Mouse (Mus musculus): ENCODE results near the gene Bicd2. TPM values are rescaled to one million over a fixed set of nuclear protein-coding genes. Genes with fewer than 3 reads are reported as not detected.

Bicd2 gene
- 21.2 and 22.5 TPM in 2 replicates for polyA plus RNA-seq (2012; ENCODE audit: insufficient read depth, low replicate concordance)

DNA sequence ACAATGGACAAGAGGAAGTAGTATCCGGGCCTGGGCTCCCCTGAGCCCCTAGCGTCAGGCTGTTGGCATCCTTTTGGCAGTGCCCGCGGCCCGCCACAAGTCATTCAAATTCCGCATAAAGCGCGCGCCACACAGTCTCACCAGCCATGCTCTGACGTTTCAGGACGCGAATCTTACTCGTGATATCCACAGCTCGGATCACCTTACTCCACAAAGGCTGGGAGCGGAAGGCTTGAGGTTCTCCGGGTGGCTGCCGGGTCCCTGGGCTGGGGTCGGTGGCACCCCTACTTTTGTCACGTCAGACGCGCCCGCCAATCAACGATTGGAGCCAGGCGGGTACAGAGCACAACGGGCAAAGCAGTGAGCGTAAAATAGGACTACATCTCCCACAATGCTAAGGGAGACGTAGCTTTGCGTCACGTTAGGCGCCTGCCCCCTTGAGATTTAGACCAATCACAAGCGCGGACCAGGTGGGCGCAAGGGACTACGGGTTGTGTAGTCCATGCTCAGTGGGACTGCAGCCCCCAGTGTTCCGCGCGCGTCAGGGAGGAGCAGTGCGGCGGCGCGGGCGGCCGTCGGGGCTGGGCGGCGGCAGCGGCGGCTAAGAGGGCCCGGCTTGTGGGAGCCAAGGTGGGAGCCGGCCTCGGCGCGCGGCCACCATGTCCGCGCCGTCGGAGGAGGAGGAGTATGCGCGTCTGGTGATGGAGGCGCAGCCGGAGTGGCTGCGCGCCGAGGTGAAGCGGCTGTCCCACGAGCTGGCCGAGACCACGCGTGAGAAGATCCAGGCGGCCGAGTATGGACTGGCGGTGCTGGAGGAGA lies at the start of gene Bicd2:
Bicd2 (plus strand) TSS at position 574 of the 819 bp plus-strand sequence.
- peaks cover 28% of the 10 kb centered on the region for H3K36me3 ChIP-seq (replicated peaks; ENCODE audit: low read length)
- peak within 1 kb of the TSS; percentile 94 for H3K4me3 ChIP-seq (replicated peaks)
- no peaks in the 10 kb centered on the region for H3K27me3 ChIP-seq (replicated peaks)
- no peaks in the 10 kb centered on the region for H3K9me3 ChIP-seq
- peaks cover 84% of the 10 kb centered on the region for H3K4me1 ChIP-seq
- TF ChIP-seq GATA1 (IDR thresholded peaks at IDR 0.05; ENCODE audit: borderline replicate concordance, low read length) (no peak), FLI1 (IDR thresholded peaks at IDR 0.05; ENCODE audit: low read length) (no peak)

DNA sequence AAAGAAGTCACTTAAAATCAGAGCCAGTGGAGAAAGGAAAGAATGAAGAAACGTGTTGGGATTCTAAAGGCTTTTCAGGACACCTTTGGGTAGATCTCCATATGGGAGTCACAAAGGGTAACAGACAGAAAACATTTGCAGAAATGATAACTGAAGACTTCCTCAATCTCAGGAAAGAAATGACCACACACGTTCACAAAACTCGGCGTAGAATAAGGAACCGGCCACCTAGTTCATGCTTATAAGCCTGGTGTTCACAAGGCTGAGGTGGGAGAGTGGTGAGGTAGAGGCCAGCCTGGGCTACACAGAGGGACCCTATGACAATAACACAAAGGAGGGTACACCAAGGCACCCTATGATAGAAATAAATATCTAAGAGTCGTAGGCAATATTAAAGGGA lies 49.4 kb upstream of the Bicd2 start:
- Histone ChIP-seq H3K27me3 (replicated peaks) (no peaks in the 10 kb centered on the region), H3K9me3 (peaks cover 15% of the 10 kb centered on the region), H3K4me1 (peaks cover 69% of the 10 kb centered on the region), H3K36me3 (replicated peaks; ENCODE audit: low read length) (peaks cover 99% of the 10 kb centered on the region), H3K4me3 (replicated peaks) (no peak overlapping the region)
- no peak for TF ChIP-seq GATA1 (IDR thresholded peaks at IDR 0.05; ENCODE audit: borderline replicate concordance, low read length)
- TF ChIP-seq FLI1 (IDR thresholded peaks at IDR 0.05; ENCODE audit: low read length), result no peak

DNA sequence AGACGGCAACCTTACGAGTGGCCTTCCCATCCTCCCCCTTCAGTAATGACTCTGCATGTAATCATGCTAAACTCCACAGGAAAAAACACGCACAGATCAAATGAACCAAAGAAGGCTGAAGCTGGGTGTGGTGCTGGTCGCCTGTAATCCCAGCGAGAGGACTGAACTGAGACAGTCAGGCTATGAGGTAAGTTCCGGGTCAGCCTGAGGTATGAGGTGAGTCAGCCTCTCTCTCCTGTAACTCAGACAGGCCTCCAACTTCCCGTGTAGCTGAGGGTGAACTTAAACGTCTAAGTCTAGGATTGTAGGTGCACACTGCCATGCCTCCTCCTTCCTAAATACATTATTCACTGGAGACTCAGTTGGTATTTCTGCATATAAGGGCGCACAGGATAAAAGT lies 47.3 kb upstream of the Bicd2 start:
- H3K9me3 ChIP-seq, result peaks cover 11% of the 10 kb centered on the region; the same call in 1 of the 2 replicates
- TF ChIP-seq GATA1 (IDR thresholded peaks at IDR 0.05; ENCODE audit: borderline replicate concordance, low read length), result no peak
- no peak for TF ChIP-seq FLI1 (IDR thresholded peaks at IDR 0.05; ENCODE audit: low read length)
- H3K4me3 ChIP-seq (replicated peaks), result no peak overlapping the region
- H3K36me3 ChIP-seq (replicated peaks; ENCODE audit: low read length), result peaks cover 94% of the 10 kb centered on the region
- H3K27me3 ChIP-seq (replicated peaks), result no peaks in the 10 kb centered on the region
- H3K4me1 ChIP-seq, result peaks cover 82% of the 10 kb centered on the region

DNA sequence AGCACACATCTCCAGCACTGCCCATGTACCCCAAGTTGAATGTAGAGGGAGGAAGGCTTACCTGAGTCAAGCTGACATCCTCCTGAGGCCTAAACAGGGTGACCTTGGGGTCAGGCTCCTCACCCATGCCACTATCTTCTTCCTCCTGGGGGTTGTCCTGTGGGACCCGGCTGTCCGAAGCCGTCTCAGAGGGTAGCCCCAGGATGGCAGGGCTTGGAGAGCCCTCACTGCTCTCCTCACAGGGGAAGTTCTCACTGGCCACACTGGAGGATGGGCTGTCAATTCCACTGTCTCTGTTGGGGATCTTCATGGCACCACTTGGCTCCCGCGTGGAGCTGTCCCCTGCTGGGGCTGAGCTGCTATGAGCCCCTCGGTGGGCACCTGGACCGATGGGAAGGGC lies 45.1 kb upstream of the Bicd2 start:
- Histone ChIP-seq H3K9me3 (peaks cover 11% of the 10 kb centered on the region; the same call in 1 of the 2 replicates), H3K4me3 (replicated peaks) (peak overlapping the region; percentile 57), H3K36me3 (replicated peaks; ENCODE audit: low read length) (peaks cover 88% of the 10 kb centered on the region), H3K27me3 (replicated peaks) (no peaks in the 10 kb centered on the region), H3K4me1 (peaks cover 87% of the 10 kb centered on the region)
- TF ChIP-seq FLI1 (IDR thresholded peaks at IDR 0.05; ENCODE audit: low read length) (no peak), GATA1 (IDR thresholded peaks at IDR 0.05; ENCODE audit: borderline replicate concordance, low read length) (no peak)

DNA sequence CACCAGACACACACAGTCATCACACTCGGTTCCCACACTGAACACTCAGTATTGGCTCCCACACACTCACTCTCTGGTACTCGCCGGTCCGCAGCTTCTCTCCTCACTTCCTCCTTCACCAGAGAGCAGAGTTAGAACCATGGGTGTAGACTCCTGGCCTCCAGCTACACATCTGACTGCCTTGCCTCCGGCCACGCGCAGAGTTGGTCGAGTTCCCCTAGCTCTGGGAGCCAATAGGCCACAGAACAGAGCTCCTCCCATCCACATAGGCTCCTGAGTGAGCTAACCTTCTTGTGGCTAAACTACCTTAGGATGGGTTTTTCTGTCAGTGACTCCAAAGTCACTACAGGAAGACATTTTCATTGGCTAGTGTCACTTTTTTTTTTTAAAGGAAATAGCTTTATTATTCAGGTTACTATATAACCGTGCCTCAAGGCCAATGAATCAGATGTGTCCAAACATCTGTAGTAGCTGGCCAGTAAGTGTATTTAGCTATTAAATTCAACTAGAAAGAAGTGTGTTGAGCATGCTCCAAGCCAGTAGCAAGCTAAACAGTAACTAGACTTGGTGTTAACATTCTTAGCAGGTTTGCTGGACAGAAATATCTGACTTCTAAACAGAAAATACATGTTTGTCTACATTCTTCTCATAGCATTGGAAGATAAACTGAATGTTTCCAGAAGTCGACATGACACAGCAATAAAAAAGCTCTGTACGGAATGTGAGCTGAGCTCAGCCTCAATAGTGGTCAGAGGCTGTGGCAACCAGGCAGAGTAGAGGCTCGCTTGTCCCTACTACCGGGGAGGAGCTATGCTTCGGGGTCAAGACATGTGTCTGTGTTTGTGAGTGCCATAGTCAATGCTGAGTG lies 42.6 kb upstream of the Bicd2 start:
- H3K4me3 ChIP-seq (replicated peaks), result peak overlapping the region; percentile 85
- H3K4me1 ChIP-seq, result peaks cover 100% of the 10 kb centered on the region
- H3K36me3 ChIP-seq (replicated peaks; ENCODE audit: low read length), result peaks cover 88% of the 10 kb centered on the region
- no peaks in the 10 kb centered on the region for H3K9me3 ChIP-seq
- TF ChIP-seq GATA1 (IDR thresholded peaks at IDR 0.05; ENCODE audit: borderline replicate concordance, low read length) (no peak), FLI1 (IDR thresholded peaks at IDR 0.05; ENCODE audit: low read length) (no peak)
- no peaks in the 10 kb centered on the region for H3K27me3 ChIP-seq (replicated peaks)

DNA sequence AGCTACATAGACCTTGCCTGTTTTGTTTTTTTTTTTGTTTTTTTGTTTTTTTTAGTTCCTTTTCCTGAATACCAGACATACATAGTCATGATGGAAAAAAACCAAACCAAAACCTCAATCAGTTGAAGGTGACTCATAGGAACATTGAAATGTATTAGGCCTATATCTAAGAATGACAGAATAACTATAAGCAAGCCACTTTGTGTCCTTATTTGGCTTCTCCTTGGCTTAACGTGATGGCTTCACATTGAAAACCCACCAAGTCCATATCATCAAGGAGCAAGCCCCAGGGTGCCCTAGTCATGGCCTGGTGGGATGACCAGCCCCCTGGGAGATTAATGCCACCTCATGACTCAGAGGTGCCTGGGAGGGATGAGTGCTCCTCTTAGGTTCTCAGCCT lies 40.6 kb upstream of the Bicd2 start:
- Histone ChIP-seq H3K36me3 (replicated peaks; ENCODE audit: low read length) (peaks cover 88% of the 10 kb centered on the region), H3K4me3 (replicated peaks) (no peak overlapping the region), H3K27me3 (replicated peaks) (no peaks in the 10 kb centered on the region), H3K4me1 (peaks cover 100% of the 10 kb centered on the region), H3K9me3 (no peaks in the 10 kb centered on the region)
- TF ChIP-seq FLI1 (IDR thresholded peaks at IDR 0.05; ENCODE audit: low read length) (no peak), GATA1 (IDR thresholded peaks at IDR 0.05; ENCODE audit: borderline replicate concordance, low read length) (no peak)

DNA sequence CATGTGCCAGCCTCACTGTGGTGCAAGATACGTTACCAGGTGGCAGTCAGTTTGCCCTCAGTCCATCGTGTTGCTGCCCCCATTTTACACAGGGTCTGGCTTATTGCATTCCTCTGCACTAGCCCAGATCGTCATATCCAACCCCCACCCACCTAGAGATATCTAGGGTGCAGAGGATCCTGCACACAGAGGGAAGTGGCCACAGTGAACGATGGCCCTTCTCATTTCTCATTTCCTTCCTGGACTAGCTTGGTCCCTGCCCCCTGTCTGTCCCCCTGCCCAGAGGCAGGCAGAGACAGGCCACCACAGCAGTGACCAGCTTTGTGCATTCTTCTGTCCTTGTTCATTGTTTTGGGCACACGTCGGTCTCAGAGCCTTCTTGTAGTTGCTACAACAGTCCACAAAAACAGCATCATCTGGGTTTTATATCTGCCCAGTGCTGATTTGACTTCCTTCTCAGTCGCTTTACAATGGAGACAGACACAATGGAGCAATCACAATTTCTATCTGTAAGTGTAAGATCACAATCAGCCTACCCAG lies 34.5 kb upstream of the Bicd2 start:
- Histone ChIP-seq H3K36me3 (replicated peaks; ENCODE audit: low read length) (peaks cover 52% of the 10 kb centered on the region), H3K4me3 (replicated peaks) (peak overlapping the region; percentile 95), H3K27me3 (replicated peaks) (no peaks in the 10 kb centered on the region), H3K9me3 (no peaks in the 10 kb centered on the region), H3K4me1 (peaks cover 91% of the 10 kb centered on the region)
- TF ChIP-seq FLI1 (IDR thresholded peaks at IDR 0.05; ENCODE audit: low read length) (no peak), GATA1 (IDR thresholded peaks at IDR 0.05; ENCODE audit: borderline replicate concordance, low read length) (no peak)

DNA sequence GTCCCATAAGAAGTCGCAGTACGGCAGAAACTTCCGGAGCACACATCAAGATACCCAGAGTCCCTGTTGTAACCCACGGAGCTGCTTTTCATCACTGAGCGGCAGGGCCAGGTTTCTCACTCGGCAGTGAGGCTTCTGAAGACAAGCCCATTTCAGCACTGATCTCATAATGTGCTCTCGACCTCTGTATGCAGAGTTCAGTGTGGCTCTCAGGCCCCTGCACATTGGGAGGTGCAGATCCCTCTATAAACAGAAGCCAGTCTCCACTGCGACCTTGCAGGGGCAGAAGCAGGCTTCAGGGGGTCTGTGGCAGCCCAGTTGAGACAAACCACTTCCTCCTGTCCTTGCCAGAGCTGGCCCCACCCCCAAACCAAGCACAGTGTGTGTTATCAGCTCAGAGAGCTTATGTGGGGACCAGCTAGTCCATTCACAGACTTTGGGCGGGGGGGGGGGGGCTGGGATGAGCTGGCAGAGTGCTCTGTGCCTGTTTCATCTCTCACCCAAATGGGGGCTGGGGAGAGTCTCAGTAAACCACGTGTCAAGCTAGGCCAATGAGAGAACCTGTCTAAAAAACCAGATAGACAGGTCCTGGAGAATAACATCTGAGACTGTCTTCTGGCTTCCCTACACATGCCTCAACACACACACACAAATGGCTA lies 33.9 kb upstream of the Bicd2 start:
- no peaks in the 10 kb centered on the region for H3K27me3 ChIP-seq (replicated peaks)
- peaks cover 46% of the 10 kb centered on the region for H3K36me3 ChIP-seq (replicated peaks; ENCODE audit: low read length)
- H3K4me3 ChIP-seq (replicated peaks), result peak overlapping the region; percentile 95
- H3K9me3 ChIP-seq, result no peaks in the 10 kb centered on the region
- TF ChIP-seq GATA1 (IDR thresholded peaks at IDR 0.05; ENCODE audit: borderline replicate concordance, low read length) (no peak), FLI1 (IDR thresholded peaks at IDR 0.05; ENCODE audit: low read length) (peak; percentile 35; the same call in 1 of the 2 replicates)
- H3K4me1 ChIP-seq, result peaks cover 89% of the 10 kb centered on the region

DNA sequence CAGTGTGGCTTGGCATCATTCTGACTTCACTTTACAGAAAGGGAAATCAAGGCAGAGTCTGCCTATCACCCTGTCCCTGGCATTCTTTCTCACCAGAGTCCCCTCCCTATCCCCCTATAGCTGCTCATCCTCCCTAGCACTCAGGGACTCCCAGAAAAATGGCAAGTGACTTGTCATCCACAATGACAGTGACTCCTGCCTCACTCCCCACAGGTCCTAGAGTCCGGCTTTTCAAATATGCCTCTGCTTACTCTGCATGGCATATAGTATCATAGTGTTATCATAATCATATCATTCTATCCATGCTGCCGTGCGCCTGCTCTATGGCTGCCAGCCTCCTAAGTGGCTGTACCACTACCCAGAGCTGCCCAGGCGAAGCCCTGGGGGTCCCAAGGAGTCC lies 33.2 kb upstream of the Bicd2 start:
- no peak for TF ChIP-seq FLI1 (IDR thresholded peaks at IDR 0.05; ENCODE audit: low read length)
- TF ChIP-seq GATA1 (IDR thresholded peaks at IDR 0.05; ENCODE audit: borderline replicate concordance, low read length), result no peak
- no peaks in the 10 kb centered on the region for H3K27me3 ChIP-seq (replicated peaks)
- H3K9me3 ChIP-seq, result no peaks in the 10 kb centered on the region
- peaks cover 39% of the 10 kb centered on the region for H3K36me3 ChIP-seq (replicated peaks; ENCODE audit: low read length)
- peak overlapping the region; percentile 95 for H3K4me3 ChIP-seq (replicated peaks)
- H3K4me1 ChIP-seq, result peaks cover 85% of the 10 kb centered on the region

Measured in megakaryocyte, embryonic 14.5 days (primary cell).